ENCODE assay signal across 12 mouse cellular contexts in genomic region chr9:55259741-55260140, GRCm38 (mm10).
"Had no signal": no experiment of that assay in that cellular context is flagged by ENCODE, and none has a peak within 500 bp of the region (broad histone marks: within the 10 kb centered on the region; RNA-seq: fewer than 3 reads in every experiment).

No protein-coding gene starts in this region.

- H3K27me3 ChIP-seq: neural tube, embryonic 15.5 days had no signal

- DNase-seq: kidney, adult 18-20 months; midbrain, embryonic 14.5 days; right cerebral cortex, adult 18-20 months; right cerebral cortex, postnatal 25 days; thymus, postnatal 36 days had no signal

- H3K27ac ChIP-seq: kidney, postnatal 0 days; left cerebral cortex, adult 2 months; limb, embryonic 10.5 days; midbrain, embryonic 10.5 days; neural tube, embryonic 15.5 days had no signal

- H3K4me2 ChIP-seq: liver, embryonic 11.5 days; neural tube, embryonic 15.5 days had no signal

- H3K9me3 ChIP-seq: limb, embryonic 10.5 days; midbrain, embryonic 10.5 days; neural tube, embryonic 15.5 days had no signal

- H3K4me3 ChIP-seq: left cerebral cortex, adult 2 months; limb, embryonic 10.5 days; midbrain, embryonic 10.5 days; myocyte; neural tube, embryonic 15.5 days had no signal

- H3K36me3 ChIP-seq: limb, embryonic 10.5 days; midbrain, embryonic 10.5 days; neural tube, embryonic 15.5 days had no signal

- H3K4me1 ChIP-seq: limb, embryonic 10.5 days; midbrain, embryonic 10.5 days; neural tube, embryonic 15.5 days had no signal

- H3K9ac ChIP-seq: neural tube, embryonic 15.5 days had no signal
